Mouse (Mus musculus) adipocyte (in vitro differentiated cells): ENCODE measurements around the gene Zscan4-ps2.
"Not testable (repeated sequence)": the region's sequence is repeated elsewhere in the genome, so short reads cannot be mapped to it uniquely, and the experiment has no call there.

Experiments used
- DNase-seq: peaks from one replicate; pipeline ENCODE4 v3.0.0-alpha.2; 2016; ENCODE audit warnings: low spot score

The Zscan4-ps2 gene

GRCm38 (mm10) chr7:11514010-11514409, at the start of gene Zscan4-ps2:
TSS of gene Zscan4-ps2 (plus strand) at chr7:11514310.
- not testable (repeated sequence) for DNase-seq
